Mouse (Mus musculus) liver, adult 2 months (tissue): Measurements from ENCODE around the gene Igfbp7. TPM values are rescaled to one million over a fixed set of nuclear protein-coding genes. Genes with fewer than 3 reads are reported as not detected.

Experiments
- DNase-seq: peaks from one replicate; pipeline ENCODE4 v3.0.0-alpha.2; 2011; ENCODE audit warnings: low read depth, low spot score; ENCODE audit errors: extremely low read depth
- H3K27ac ChIP-seq: fragments of 200-500 bp; replicated peaks from 2 replicates; pipeline ENCODE4 v1.5.1; 2012; ENCODE audit warnings: low read depth, mild to moderate bottlenecking, control low read depth, inconsistent platforms, low read length; ENCODE audit not compliant: insufficient read depth
- H3K27me3 ChIP-seq: fragments of 200-500 bp; 2 replicates; pipeline ENCODE4 v1.6.1; 2012; ENCODE audit warnings: mild to moderate bottlenecking, moderate library complexity, low read length, inconsistent platforms; ENCODE audit not compliant: control insufficient read depth, insufficient read depth
- H3K36me3 ChIP-seq: fragments of 200-500 bp; 2 replicates; pipeline ENCODE4 v1.6.1; 2012; ENCODE audit warnings: low read length, inconsistent platforms; ENCODE audit not compliant: control insufficient read depth, insufficient read depth
- H3K4me1 ChIP-seq: fragments of 200-500 bp; 2 replicates; pipeline ENCODE4 v1.6.1; 2011; ENCODE audit warnings: low read length; ENCODE audit not compliant: control insufficient read depth, insufficient read depth
- H3K4me3 ChIP-seq: fragments of 200-500 bp; 2 replicates; pipeline ENCODE4 v1.5.1; 2011; ENCODE audit warnings: low read depth, mild to moderate bottlenecking, control low read depth, low read length, moderate library complexity; ENCODE audit not compliant: insufficient read depth
- H3K79me2 ChIP-seq: fragments of 200-500 bp; 2 replicates; pipeline ENCODE4 v1.6.1; 2012; ENCODE audit warnings: inconsistent platforms, mild to moderate bottlenecking, low read length, moderate library complexity; ENCODE audit not compliant: control insufficient read depth, insufficient read depth
- H3K9ac ChIP-seq: fragments of 200-500 bp; 2 replicates; pipeline ENCODE4 v1.6.1; 2012; ENCODE audit warnings: low read depth, mild to moderate bottlenecking, control low read depth, inconsistent platforms, low read length
- CTCF ChIP-seq: fragments of 200-500 bp; IDR thresholded peaks from 2 replicates; pipeline ENCODE4 v1.5.1; 2011; ENCODE audit warnings: low read depth, low read length, control low read depth
- POLR2A ChIP-seq: fragments of 200-500 bp; IDR thresholded peaks from 2 replicates; pipeline ENCODE4 v1.6.1; 2011; ENCODE audit warnings: low read length, control low read depth; ENCODE audit not compliant: insufficient read depth; ENCODE audit errors: extremely low read depth
- WGBS: fragments of 180-500 bp; shearing (Covaris S2); methylation state at CpG from one replicate; pipeline ENCODE4 v1.1.7; 2018; 5-methylcytosine and 5-hydroxymethylcytosine counted together
- polyA plus RNA-seq: library from polyadenylated mRNA; depleted of rRNA; stranded (reverse); fragments of >200 nt; gene quantifications from 2 replicates; pipeline ENCODE4 v1.2.3, GENCODE M21; 2012
- total RNA-seq: library from RNA; depleted of rRNA; stranded (reverse); fragments of >200 nt; gene quantifications from 2 replicates; pipeline ENCODE4 v1.2.3, GENCODE M21; 2014

Gene Igfbp7
- total and polyA plus RNA-seq, 2 experiments, result 69.7 to 336 TPM

DNA sequence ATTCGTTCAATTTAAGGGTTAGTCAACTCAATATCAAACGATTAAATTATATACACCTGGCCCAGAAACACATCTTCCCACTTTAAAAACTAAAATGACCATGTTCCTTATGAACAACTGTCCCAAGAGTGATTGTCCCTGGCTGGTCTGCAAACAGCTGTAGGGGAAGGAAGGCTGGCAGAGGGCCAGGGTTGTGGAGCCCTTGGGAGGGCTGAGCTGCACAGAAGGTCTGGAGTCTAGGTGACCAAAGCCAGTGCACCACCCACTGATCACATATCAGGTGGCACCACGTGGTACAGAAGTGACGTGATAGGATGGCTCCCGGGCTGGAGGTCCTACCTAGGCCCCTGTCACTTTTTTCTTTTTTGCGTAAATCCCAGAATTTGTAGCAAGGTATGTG, 8.2 kb upstream of the Igfbp7 start:
- 89% methylated on average over 6 of the region's 6 CpGs for WGBS
- no peak for DNase-seq
- no peaks in the 10 kb centered on the region for H3K79me2 ChIP-seq
- no peaks in the 10 kb centered on the region for H3K36me3 ChIP-seq
- H3K27ac ChIP-seq, result no peak overlapping the region
- no peak for TF ChIP-seq CTCF
- H3K9ac ChIP-seq, result no peak overlapping the region
- H3K27me3 ChIP-seq, result no peaks in the 10 kb centered on the region
- H3K4me3 ChIP-seq, result no peak overlapping the region
- H3K4me1 ChIP-seq, result no peaks in the 10 kb centered on the region

DNA sequence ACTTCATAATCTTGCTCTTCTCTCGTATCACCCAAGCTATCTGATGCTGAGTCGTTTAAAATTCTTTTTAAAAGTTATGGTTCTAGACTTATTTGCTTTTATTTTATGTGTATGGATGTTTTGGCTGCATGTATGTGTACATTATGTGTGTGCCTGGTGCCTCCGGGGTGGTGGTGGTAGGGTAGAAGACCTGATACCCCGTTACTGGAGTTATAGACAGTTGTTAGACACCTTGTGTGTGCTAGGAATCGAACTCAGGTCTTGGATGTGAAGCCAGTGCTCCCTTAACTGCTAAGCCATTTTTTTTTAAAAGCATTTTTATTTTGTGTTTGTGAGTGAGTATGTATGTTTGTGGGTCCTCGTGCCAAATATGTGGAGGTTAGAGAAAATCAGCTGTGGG, 689 bp upstream of the Igfbp7 start:
- no peak overlapping the region for H3K9ac ChIP-seq

DNA sequence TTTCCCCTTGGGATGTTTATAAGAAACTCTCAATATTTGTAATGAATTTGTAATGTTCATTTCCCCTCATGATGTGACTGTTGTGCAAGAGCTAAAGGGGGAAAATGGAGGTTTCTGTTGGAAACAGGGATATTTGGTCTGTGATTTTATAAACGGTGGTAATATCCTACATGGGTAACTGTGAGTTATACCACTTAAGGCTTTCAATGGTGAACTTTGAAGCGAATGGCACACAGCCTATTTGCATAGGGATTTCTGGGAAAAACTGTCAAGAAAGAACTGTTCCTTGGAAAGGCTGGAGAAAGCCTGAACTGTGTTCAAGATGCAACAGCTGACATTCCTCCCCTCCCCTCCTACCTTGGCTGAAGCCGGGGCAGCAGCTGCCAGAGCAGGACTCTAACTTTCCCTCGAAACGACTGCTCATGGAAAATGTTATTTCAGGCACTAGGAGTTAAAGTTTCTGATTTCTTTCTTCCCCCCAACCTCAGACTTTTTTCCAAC, 1.4 kb downstream of the Igfbp7 start:
- no peak for TF ChIP-seq CTCF
- no peak for TF ChIP-seq POLR2A
- no peak for DNase-seq
- peak overlapping the region; percentile 50 for H3K4me3 ChIP-seq
- WGBS, result 53% methylated on average over 5 of the region's 5 CpGs
- no peaks in the 10 kb centered on the region for H3K36me3 ChIP-seq
- peaks cover 4% of the 10 kb centered on the region; the same call in 1 of the 2 replicates for H3K4me1 ChIP-seq
- peaks cover 5% of the 10 kb centered on the region; the same call in 1 of the 2 replicates for H3K79me2 ChIP-seq
- H3K27ac ChIP-seq, result peak overlapping the region; percentile 18; the same call in 1 of the 2 replicates
- peaks cover 10% of the 10 kb centered on the region for H3K27me3 ChIP-seq
- no peak overlapping the region for H3K9ac ChIP-seq

More for the DNA sequence above, 689 bp upstream of the Igfbp7 start:
- H3K36me3 ChIP-seq, result no peaks in the 10 kb centered on the region
- peaks cover 3% of the 10 kb centered on the region; the same call in 1 of the 2 replicates for H3K4me1 ChIP-seq
- WGBS, result 89% methylated on average over 6 of the region's 6 CpGs
- H3K27ac ChIP-seq, result no peak overlapping the region
- TF ChIP-seq POLR2A, result no peak
- TF ChIP-seq CTCF, result no peak
- peaks cover 10% of the 10 kb centered on the region for H3K27me3 ChIP-seq
- peaks cover 5% of the 10 kb centered on the region; the same call in 1 of the 2 replicates for H3K79me2 ChIP-seq
- no peak overlapping the region for H3K4me3 ChIP-seq
- DNase-seq, result no peak

DNA sequence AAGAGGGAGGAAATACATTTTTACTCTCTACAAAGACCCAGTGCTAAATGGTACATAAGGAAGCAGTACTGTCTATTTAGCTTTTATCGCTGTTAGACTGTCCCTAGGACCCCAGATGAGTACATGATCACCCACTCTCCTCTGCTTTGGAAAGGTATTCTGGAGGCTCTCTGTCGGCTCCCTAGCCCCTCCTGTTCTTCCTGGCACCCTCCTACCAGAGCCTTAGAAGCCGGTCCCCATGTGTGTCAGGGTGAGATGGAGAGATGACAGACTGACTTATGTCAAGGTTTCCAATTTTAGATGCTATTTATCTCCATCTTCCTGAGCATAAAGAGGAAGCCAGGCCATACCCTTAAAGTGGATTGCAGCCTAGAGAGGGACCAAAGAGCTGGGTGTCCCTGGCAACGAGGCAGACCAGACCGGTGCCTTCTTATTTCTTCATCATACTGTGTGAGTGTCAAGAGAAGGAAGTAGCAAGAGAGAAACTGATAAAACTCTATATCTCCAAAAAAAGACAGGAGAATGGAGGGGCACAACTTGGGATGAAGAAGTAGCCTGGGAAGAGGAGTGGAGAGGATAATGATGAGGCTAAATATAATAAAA, 2.3 kb downstream of the Igfbp7 start:
- peak overlapping the region; percentile 45 for H3K4me3 ChIP-seq
- H3K27me3 ChIP-seq, result peaks cover 10% of the 10 kb centered on the region
- TF ChIP-seq POLR2A (no peak), CTCF (no peak)
- DNase-seq, result no peak
- WGBS, result 57% methylated on average over 5 of the region's 5 CpGs
- peaks cover 4% of the 10 kb centered on the region; the same call in 1 of the 2 replicates for H3K4me1 ChIP-seq
- H3K36me3 ChIP-seq, result no peaks in the 10 kb centered on the region
- peaks cover 5% of the 10 kb centered on the region; the same call in 1 of the 2 replicates for H3K79me2 ChIP-seq
- H3K27ac ChIP-seq, result peak overlapping the region; percentile 35; the same call in 1 of the 2 replicates
- H3K9ac ChIP-seq, result peak overlapping the region; percentile 46; the same call in 1 of the 2 replicates

DNA sequence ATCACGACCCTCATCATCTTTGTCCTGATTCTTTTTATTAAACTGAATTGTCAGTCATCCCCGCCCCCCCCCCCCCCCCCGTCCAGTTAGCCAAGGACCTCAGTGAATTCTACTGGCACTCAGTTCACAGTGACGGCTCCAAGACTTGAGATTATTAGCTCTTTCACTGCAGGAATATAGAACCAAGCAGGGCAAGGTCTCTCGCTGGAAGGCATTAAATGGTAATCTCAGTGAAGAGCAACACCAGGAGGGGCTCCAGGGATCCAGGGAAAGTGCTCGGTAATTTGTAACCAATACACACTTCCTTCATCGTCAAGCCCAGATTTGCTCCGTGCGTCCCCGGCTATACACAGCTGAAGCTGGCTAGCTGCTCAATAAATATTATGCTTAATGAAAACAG, 2.9 kb downstream of the Igfbp7 start:
- 57% methylated on average over 10 of the region's 10 CpGs for WGBS
- H3K27me3 ChIP-seq, result peaks cover 10% of the 10 kb centered on the region
- TF ChIP-seq CTCF (no peak), POLR2A (no peak)

DNA sequence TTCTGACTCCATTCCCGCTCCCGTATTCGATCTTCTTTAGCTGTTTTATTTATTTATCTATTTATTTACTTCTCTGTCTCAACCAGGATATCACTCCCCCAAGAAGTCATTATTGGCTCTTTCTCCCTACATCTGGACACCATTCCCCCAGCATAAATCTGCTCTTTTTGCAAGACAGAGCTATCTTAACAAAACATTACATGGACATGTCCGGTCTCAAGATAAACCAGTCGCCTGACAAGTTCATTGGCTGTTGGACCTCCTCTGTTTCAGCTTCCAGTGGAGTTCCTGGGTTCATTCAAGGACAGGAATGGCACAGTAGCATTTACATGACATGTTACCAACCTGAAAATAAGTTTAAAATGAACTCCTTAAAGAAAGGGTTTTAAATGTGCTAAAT, 4.9 kb downstream of the Igfbp7 start:
- no peak for TF ChIP-seq POLR2A
- no peak for TF ChIP-seq CTCF
- peaks cover 6% of the 10 kb centered on the region; the same call in 1 of the 2 replicates for H3K4me1 ChIP-seq
- 66% methylated on average over 5 of the region's 5 CpGs for WGBS
- no peak overlapping the region for H3K9ac ChIP-seq
- H3K27me3 ChIP-seq, result peaks cover 7% of the 10 kb centered on the region
- peak overlapping the region; percentile 48; the same call in 1 of the 2 replicates for H3K27ac ChIP-seq
- peaks cover 5% of the 10 kb centered on the region for H3K79me2 ChIP-seq
- no peak overlapping the region for H3K4me3 ChIP-seq
- peak; percentile 45 for DNase-seq
- no peaks in the 10 kb centered on the region for H3K36me3 ChIP-seq

More for the DNA sequence above, 2.9 kb downstream of the Igfbp7 start:
- Histone ChIP-seq H3K36me3 (no peaks in the 10 kb centered on the region), H3K4me3 (peak overlapping the region; percentile 45; the same call in 1 of the 2 replicates), H3K4me1 (peaks cover 4% of the 10 kb centered on the region; the same call in 1 of the 2 replicates), H3K9ac (0 out of 2 replicates have a peak overlapping the region, but pooled peaks have one; percentile 41), H3K27ac (0 out of 2 replicates have a peak overlapping the region, but pooled peaks have one; percentile 48), H3K79me2 (peaks cover 5% of the 10 kb centered on the region; the same call in 1 of the 2 replicates)
- no peak for DNase-seq
